Mouse (Mus musculus): ENCODE data around the gene Plin3.

DNA sequence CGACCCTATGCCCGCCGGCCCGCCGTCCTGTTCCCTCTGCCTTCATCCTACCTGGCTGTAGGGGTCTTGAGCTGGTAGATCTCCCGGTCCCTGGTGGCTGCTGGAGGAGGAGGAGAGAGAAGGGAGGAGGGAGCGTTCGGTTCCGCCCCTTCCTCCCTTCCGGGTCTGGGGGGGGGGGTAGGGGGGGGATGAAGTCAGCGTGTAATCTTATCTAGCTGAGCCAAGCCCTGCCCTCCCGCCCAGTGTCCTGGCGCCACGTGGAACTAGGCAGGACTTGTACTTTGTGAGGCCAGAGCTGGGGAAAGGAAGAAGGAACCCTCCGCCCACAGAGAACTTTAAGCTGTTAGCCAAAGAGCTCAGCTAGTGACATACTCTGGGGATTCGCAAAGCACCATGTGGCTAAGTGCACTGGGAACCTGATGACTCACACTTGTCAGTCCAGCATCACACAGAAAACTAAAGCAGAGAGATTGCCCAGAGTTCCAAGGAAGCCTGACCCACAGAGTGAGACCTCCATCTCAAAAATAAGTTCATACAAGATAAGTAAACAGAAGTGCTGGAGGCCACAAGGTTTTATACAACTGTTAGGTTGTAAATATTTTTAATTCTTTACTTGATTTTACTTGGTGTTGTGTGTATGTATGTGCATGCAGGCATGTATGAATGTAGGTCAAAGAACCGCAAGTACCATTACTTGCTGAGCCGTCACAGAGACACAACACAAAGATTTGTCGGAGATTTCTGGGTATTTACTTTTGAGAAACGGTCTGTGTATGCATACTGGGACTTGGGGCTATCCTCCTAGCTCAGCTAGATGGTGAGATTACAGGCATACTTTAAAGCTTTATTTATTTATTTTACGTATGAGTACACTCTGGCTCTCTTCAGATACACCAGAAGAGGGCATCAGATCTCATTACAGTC, 15.8 kb downstream of the Plin3 start, which contains the start of gene Ticam1:
- TF ChIP-seq TCF12 (IDR thresholded peaks at IDR 0.05; ENCODE audit: low read depth, low read length) (peak; percentile 71), UBTF (IDR thresholded peaks at IDR 0.05; ENCODE audit: borderline replicate concordance, insufficient read depth, low read depth, low read length) (no peak), CTCF (IDR thresholded peaks at IDR 0.05 in 2 of 3, conservative IDR thresholded peaks at IDR 0.05 in 1 of 3; ENCODE audit: control insufficient read depth in 1 of 3, insufficient read depth in 1 of 3, low read depth in 2 of 3, low read length in 3 of 3, poor library complexity in 1 of 3, severe bottlenecking in 1 of 3) (peak in 1 of 3 experiments; percentile 53; a peak in 3 of 6 replicates), RCOR1 (IDR thresholded peaks at IDR 0.05; ENCODE audit: low read depth, low read length) (peak; percentile 16; the same call in 1 of the 2 replicates)

All from MEL (cell line).